9 mouse cellular contexts compared by ENCODE assay signal in genomic region chr1:192053726-192054125, GRCm38 (mm10).
"Had no signal": no experiment of that assay in that cellular context is flagged by ENCODE, and none has a peak within 500 bp of the region (broad histone marks: within the 10 kb centered on the region; RNA-seq: fewer than 3 reads in every experiment).

No protein-coding gene starts in this region.

- H3K9me3 ChIP-seq: kidney, embryonic 15.5 days; limb, embryonic 10.5 days; liver, embryonic 15.5 days; lung, embryonic 15.5 days; neural tube, embryonic 12.5 days had no signal

- H3K27ac ChIP-seq: kidney, embryonic 15.5 days; limb, embryonic 10.5 days; liver, embryonic 15.5 days; lung, embryonic 15.5 days; neural tube, embryonic 12.5 days had no signal

- H3K36me3 ChIP-seq: limb, embryonic 10.5 days; neural tube, embryonic 12.5 days had no signal

- H3K27me3 ChIP-seq: kidney, embryonic 15.5 days; liver, embryonic 15.5 days; lung, embryonic 15.5 days; neural tube, embryonic 12.5 days had no signal

- H3K4me1 ChIP-seq: kidney, embryonic 15.5 days; limb, embryonic 10.5 days; liver, embryonic 15.5 days; lung, embryonic 15.5 days; neural tube, embryonic 12.5 days had no signal

- H3K4me2 ChIP-seq: kidney, embryonic 15.5 days; liver, embryonic 11.5 days; liver, embryonic 15.5 days; lung, embryonic 15.5 days; neural tube, embryonic 12.5 days had no signal

- DNase-seq: kidney, postnatal 14 days; midbrain, embryonic 14.5 days; thymus, postnatal 36 days had no signal

- H3K9ac ChIP-seq: kidney, embryonic 15.5 days; liver, embryonic 15.5 days; lung, embryonic 15.5 days; neural tube, embryonic 12.5 days had no signal

- H3K4me3 ChIP-seq: kidney, embryonic 15.5 days; limb, embryonic 10.5 days; liver, embryonic 15.5 days; lung, embryonic 15.5 days; neural tube, embryonic 12.5 days had no signal
